Mouse (Mus musculus) lung, adult 2 months (tissue): ENCODE data around the gene Nop2.

Experiments used
- CTCF ChIP-seq: fragments of 200-500 bp; IDR thresholded peaks from 2 replicates; pipeline ENCODE4 v1.5.1; 2011; ENCODE audit warnings: mild to moderate bottlenecking, low read length, control low read depth; ENCODE audit not compliant: insufficient read depth
- POLR2A ChIP-seq: fragments of 200-500 bp; IDR thresholded peaks from 2 replicates; pipeline ENCODE4 v1.6.1; 2011; ENCODE audit warnings: low read depth, mild to moderate bottlenecking, control low read depth, low read length, borderline replicate concordance; ENCODE audit errors: extremely low read depth

GRCm38 (mm10) chr6:125131302-125132156, at the start of gene Nop2:
- TF ChIP-seq POLR2A = peak; percentile 76; the same call in 1 of the 2 replicates
- TF ChIP-seq CTCF = no peak
